Mouse (Mus musculus) midbrain, postnatal 0 days (tissue): ENCODE data around the gene Pirt. TPM values are rescaled to one million over a fixed set of nuclear protein-coding genes. Genes with fewer than 3 reads are reported as not detected.

Experiments
- ATAC-seq: fragments of 200-750 bp; cut with Nextera tagmentation; 2 replicates; pipeline ENCODE4 v1.8.0; 2017; ENCODE audit warnings: moderate number of reproducible peaks, mild to moderate bottlenecking, moderate TSS enrichment, moderate library complexity; ENCODE audit not compliant: low FRiP score
- DNase-seq: peaks from one replicate; pipeline ENCODE4 v3.0.0-alpha.2; 2015; ENCODE audit warnings: low spot score
- H3K27ac ChIP-seq: fragments of 300-500 bp; sonication (generic); 2 replicates; pipeline ENCODE4 v1.5.1; 2014; ENCODE audit warnings: low read depth, mild to moderate bottlenecking, low read length, mixed read lengths
- H3K27me3 ChIP-seq: fragments of 300-500 bp; sonication (generic); 2 replicates; pipeline ENCODE4 v1.6.1; 2014; ENCODE audit warnings: low read length, control low read depth, mixed read lengths; ENCODE audit not compliant: insufficient read depth
- H3K36me3 ChIP-seq: fragments of 300-500 bp; sonication (generic); 2 replicates; pipeline ENCODE4 v1.6.1; 2014; ENCODE audit warnings: low read length, control low read depth, mixed read lengths; ENCODE audit not compliant: insufficient read depth
- H3K4me1 ChIP-seq: fragments of 300-500 bp; sonication (generic); 2 replicates; pipeline ENCODE4 v1.6.1; 2014; ENCODE audit warnings: mild to moderate bottlenecking, control low read depth, antibody characterized with exemption, low read length, mixed read lengths; ENCODE audit not compliant: insufficient read depth
- H3K4me2 ChIP-seq: fragments of 300-500 bp; sonication (generic); 2 replicates; pipeline ENCODE4 v1.6.1; 2014; ENCODE audit warnings: low read depth, mild to moderate bottlenecking, low read length, mixed read lengths; ENCODE audit not compliant: poor library complexity, severe bottlenecking
- H3K4me3 ChIP-seq: fragments of 300-500 bp; sonication (generic); 2 replicates; pipeline ENCODE4 v1.5.1; 2014; ENCODE audit warnings: low read depth, mild to moderate bottlenecking, low read length, moderate library complexity
- H3K9ac ChIP-seq: fragments of 300-500 bp; sonication (generic); replicated peaks from 2 replicates; pipeline ENCODE4 v1.6.1; 2014; ENCODE audit warnings: mild to moderate bottlenecking, low read length, moderate library complexity, mixed read lengths; ENCODE audit not compliant: poor library complexity, severe bottlenecking
- H3K9me3 ChIP-seq: fragments of 300-500 bp; sonication (generic); 2 replicates; pipeline ENCODE4 v1.6.1; 2016; ENCODE audit warnings: low read length, control low read depth
- CTCF ChIP-seq: IDR thresholded peaks from 2 replicates; pipeline ENCODE4 v1.5.1; 2016; ENCODE audit warnings: antibody characterized with exemption, mild to moderate bottlenecking
- WGBS: fragments of 180-500 bp; shearing (Covaris S2); extraction: QIAGEN DNeasy Blood & Tissue Kit; methylation state at CpG from one replicate; pipeline ENCODE4 v1.1.7; 2014; 5-methylcytosine and 5-hydroxymethylcytosine counted together
- polyA plus RNA-seq: library from polyadenylated mRNA; unstranded; fragments of >200 nt; fragmentation: Nextera tagmentation; extraction: Ambion mirVana; gene quantifications from 2 replicates; pipeline ENCODE4 v1.2.1, GENCODE M21; 2015
- total RNA-seq: library from RNA; depleted of rRNA; stranded (reverse); fragments of >200 nt; gene quantifications from 2 replicates; pipeline ENCODE4 v1.2.3, GENCODE M21; 2014

The Pirt gene
- total and polyA plus RNA-seq, 2 experiments from 2014 or later: 0.47 to 1.4 TPM

- Histone ChIP-seq H3K9me3 (no peaks in the 10 kb centered on the region), H3K27me3 (no peaks in the 10 kb centered on the region), H3K27ac (no peak overlapping the region), H3K36me3 (no peaks in the 10 kb centered on the region), H3K4me2 (no peak overlapping the region), H3K4me1 (no peaks in the 10 kb centered on the region), H3K4me3 (no peak overlapping the region), H3K9ac (no peak overlapping the region)
- WGBS: 96% methylated on average over 2 of the region's 2 CpGs
- ATAC-seq (no peak), DNase-seq (no peak)
- peak; percentile 45 for TF ChIP-seq CTCF
These were observed 13.0 kb upstream of the Pirt start for GRCm38 (mm10) chr11:66898747-66899146.

GRCm38 (mm10) chr11:66899426-66899825 lies 12.4 kb upstream of the Pirt start:
- Histone ChIP-seq H3K4me3 (no peak overlapping the region), H3K4me2 (no peak overlapping the region), H3K27ac (no peak overlapping the region), H3K9me3 (no peaks in the 10 kb centered on the region), H3K4me1 (no peaks in the 10 kb centered on the region), H3K36me3 (no peaks in the 10 kb centered on the region), H3K9ac (no peak overlapping the region), H3K27me3 (no peaks in the 10 kb centered on the region)
- ATAC-seq (no peak), DNase-seq (peak; percentile 82)
- WGBS: 18% methylated on average over 7 of the region's 7 CpGs
- peak; percentile 90 for TF ChIP-seq CTCF

GRCm38 (mm10) chr11:66902801-66903200 lies 9.0 kb upstream of the Pirt start:
- Histone ChIP-seq H3K9ac (no peak overlapping the region), H3K27ac (no peak overlapping the region), H3K4me1 (no peaks in the 10 kb centered on the region), H3K36me3 (no peaks in the 10 kb centered on the region), H3K4me2 (no peak overlapping the region), H3K9me3 (no peaks in the 10 kb centered on the region), H3K27me3 (no peaks in the 10 kb centered on the region), H3K4me3 (no peak overlapping the region)
- 92% methylated on average over 7 of the region's 7 CpGs for WGBS
- DNase-seq (no peak), ATAC-seq (no peak)
- no peak for TF ChIP-seq CTCF

- Histone ChIP-seq H3K27me3 (no peaks in the 10 kb centered on the region), H3K9me3 (no peaks in the 10 kb centered on the region), H3K9ac (no peak overlapping the region), H3K4me2 (peak overlapping the region; percentile 36), H3K36me3 (no peaks in the 10 kb centered on the region), H3K27ac (no peak overlapping the region), H3K4me3 (peak overlapping the region; percentile 10; the same call in 1 of the 2 replicates), H3K4me1 (no peaks in the 10 kb centered on the region)
- DNase-seq: peak; percentile 91
- TF ChIP-seq CTCF: peak; percentile 93
- 12% methylated on average over 21 of the region's 21 CpGs for WGBS
- peak; percentile 54; the same call in 1 of the 2 replicates for ATAC-seq
These were observed 6.0 kb upstream of the Pirt start for GRCm38 (mm10) chr11:66905617-66906384.

GRCm38 (mm10) chr11:66912531-66913458 lies 1.0 kb downstream of the Pirt start:
- no peak for ATAC-seq
- WGBS: 66% methylated on average over 17 of the region's 17 CpGs

GRCm38 (mm10) chr11:66914249-66914648 lies 2.5 kb downstream of the Pirt start:
- DNase-seq (peak; percentile 57), ATAC-seq (no peak)
- H3K4me1 ChIP-seq: no peaks in the 10 kb centered on the region
- H3K4me2 ChIP-seq: no peak overlapping the region
- WGBS: 28% methylated on average over 3 of the region's 3 CpGs
- H3K27me3 ChIP-seq: no peaks in the 10 kb centered on the region
- H3K9me3 ChIP-seq: no peaks in the 10 kb centered on the region
- H3K9ac ChIP-seq: no peak overlapping the region
- H3K36me3 ChIP-seq: no peaks in the 10 kb centered on the region
- H3K27ac ChIP-seq: no peak overlapping the region
- peak; percentile 57 for TF ChIP-seq CTCF
- no peak overlapping the region for H3K4me3 ChIP-seq

More at GRCm38 (mm10) chr11:66912531-66913458, 1.0 kb downstream of the Pirt start:
- no peak overlapping the region for H3K9ac ChIP-seq
- no peaks in the 10 kb centered on the region for H3K27me3 ChIP-seq
- no peak for DNase-seq
- TF ChIP-seq CTCF: no peak
- H3K4me3 ChIP-seq: no peak overlapping the region
- H3K9me3 ChIP-seq: no peaks in the 10 kb centered on the region
- H3K27ac ChIP-seq: no peak overlapping the region
- H3K4me2 ChIP-seq: no peak overlapping the region
- H3K4me1 ChIP-seq: no peaks in the 10 kb centered on the region
- H3K36me3 ChIP-seq: no peaks in the 10 kb centered on the region
